ENCODE assay signal across 11 mouse cellular contexts in genomic region chr2:109848715-109849114, GRCm38 (mm10). TPM values are rescaled to one million over a fixed set of nuclear protein-coding genes. Genes with fewer than 3 reads are reported as not detected.
DNase-seq lines count a peak whose midpoint lies in the region; ATAC-seq and TF ChIP-seq lines count a peak whose summit lies in the region.
"Had no signal": no experiment of that assay in that cellular context is flagged by ENCODE, and none has a peak within 500 bp of the region (broad histone marks: within the 10 kb centered on the region; RNA-seq: fewer than 3 reads in every experiment).

No protein-coding gene starts in this region.

- no peaks in the 10 kb centered on the region for H3K27me3 ChIP-seq in forebrain, embryonic 12.5 days
- no peaks in the 10 kb centered on the region for H3K27me3 ChIP-seq in forebrain, embryonic 10.5 days (ENCODE audit: poor library complexity, severe bottlenecking)
- H3K27me3 ChIP-seq in embryonic facial prominence, embryonic 11.5 days (ENCODE audit: control insufficient read depth, insufficient read depth, low read length) = no peaks in the 10 kb centered on the region
- no peaks in the 10 kb centered on the region for H3K27me3 ChIP-seq in hindbrain, postnatal 0 days (ENCODE audit: insufficient read depth, low read length)
- no peaks in the 10 kb centered on the region for H3K27me3 ChIP-seq in neural tube, embryonic 12.5 days (replicated peaks)
- H3K27me3 ChIP-seq: heart, embryonic 12.5 days had no signal

- ATAC-seq in forebrain, embryonic 12.5 days (ENCODE audit: low FRiP score) = peak; percentile 82
- peak; percentile 86; the same call in 1 of the 2 replicates for ATAC-seq in embryonic facial prominence, embryonic 11.5 days (replicated peaks; ENCODE audit: insufficient number of reproducible peaks, low FRiP score, low TSS enrichment, low read depth)
- peak; percentile 55; the same call in 1 of the 2 replicates for ATAC-seq in hindbrain, postnatal 0 days
- ATAC-seq in neural tube, embryonic 12.5 days (ENCODE audit: low FRiP score, low read depth) = peak; percentile 92

- no peaks in the 10 kb centered on the region for H3K36me3 ChIP-seq in forebrain, embryonic 12.5 days (replicated peaks)
- H3K36me3 ChIP-seq in forebrain, embryonic 10.5 days (replicated peaks) = no peaks in the 10 kb centered on the region
- no peaks in the 10 kb centered on the region for H3K36me3 ChIP-seq in embryonic facial prominence, embryonic 11.5 days (replicated peaks; ENCODE audit: control insufficient read depth, insufficient read depth, low read depth, low read length)
- no peaks in the 10 kb centered on the region for H3K36me3 ChIP-seq in hindbrain, postnatal 0 days (ENCODE audit: insufficient read depth, low read length)
- no peaks in the 10 kb centered on the region for H3K36me3 ChIP-seq in neural tube, embryonic 12.5 days
- H3K36me3 ChIP-seq: heart, embryonic 12.5 days had no signal

- intact Hi-C loops in gastrocnemius, postnatal 14 days (cut with DNase I; ENCODE audit: low total_unique reads) = no loop called here
- intact Hi-C loops in left cerebral cortex, postnatal 14 days (cut with DNase I) = no loop called here

- no peak for TF ChIP-seq CTCF in hindbrain, postnatal 0 days (IDR thresholded peaks at IDR 0.05; ENCODE audit: low read depth)

- DNase-seq in forebrain, embryonic 10.5 days (ENCODE audit: extremely low spot score, low spot score) = no peak
- peak; percentile 46 for DNase-seq in embryonic facial prominence, embryonic 11.5 days (ENCODE audit: low spot score)
- DNase-seq in hindbrain, postnatal 0 days (ENCODE audit: low spot score) = peak; percentile 18
- no peak for DNase-seq in gastrocnemius, postnatal 14 days
- no peak for DNase-seq in left cerebral cortex, adult 18-20 months (ENCODE audit: low spot score in 2 of 2)
- DNase-seq in left cerebral cortex, postnatal 14 days (ENCODE audit: low spot score in 2 of 2) = no peak
- DNase-seq: kidney, adult 2 months had no signal

- no peak overlapping the region for H3K27ac ChIP-seq in forebrain, embryonic 12.5 days
- no peak overlapping the region for H3K27ac ChIP-seq in forebrain, embryonic 10.5 days
- no peak overlapping the region for H3K27ac ChIP-seq in embryonic facial prominence, embryonic 11.5 days (replicated peaks; ENCODE audit: low read depth, low read length)
- H3K27ac ChIP-seq in hindbrain, postnatal 0 days = no peak overlapping the region
- H3K27ac ChIP-seq in neural tube, embryonic 12.5 days = no peak overlapping the region
- H3K27ac ChIP-seq: macrophage had no signal

- no peaks in the 10 kb centered on the region for H3K9me3 ChIP-seq in forebrain, embryonic 12.5 days
- no peaks in the 10 kb centered on the region for H3K9me3 ChIP-seq in forebrain, embryonic 10.5 days
- no peaks in the 10 kb centered on the region for H3K9me3 ChIP-seq in embryonic facial prominence, embryonic 11.5 days (replicated peaks; ENCODE audit: control insufficient read depth, low read length)
- H3K9me3 ChIP-seq in hindbrain, postnatal 0 days (ENCODE audit: low read length) = no peaks in the 10 kb centered on the region
- H3K9me3 ChIP-seq in neural tube, embryonic 12.5 days = no peaks in the 10 kb centered on the region
- H3K9me3 ChIP-seq: heart, embryonic 12.5 days had no signal

- peak overlapping the region; percentile 4 for H3K4me2 ChIP-seq in forebrain, embryonic 12.5 days
- no peak overlapping the region; the same call in 1 of the 2 replicates for H3K4me2 ChIP-seq in embryonic facial prominence, embryonic 11.5 days (ENCODE audit: low read depth, low read length)
- peak overlapping the region; percentile 25; the same call in 1 of the 2 replicates for H3K4me2 ChIP-seq in hindbrain, postnatal 0 days (ENCODE audit: low read depth, low read length)
- peak overlapping the region; percentile 32 for H3K4me2 ChIP-seq in neural tube, embryonic 12.5 days (replicated peaks)
- H3K4me2 ChIP-seq: heart, embryonic 12.5 days had no signal

- H3K9ac ChIP-seq in forebrain, embryonic 12.5 days = no peak overlapping the region
- H3K9ac ChIP-seq in embryonic facial prominence, embryonic 11.5 days (replicated peaks; ENCODE audit: low read length) = no peak overlapping the region
- H3K9ac ChIP-seq in hindbrain, postnatal 0 days (replicated peaks; ENCODE audit: low read length) = no peak overlapping the region
- H3K9ac ChIP-seq in neural tube, embryonic 12.5 days = no peak overlapping the region
- H3K9ac ChIP-seq: heart, embryonic 12.5 days had no signal

- peaks cover 7% of the 10 kb centered on the region for H3K4me1 ChIP-seq in forebrain, embryonic 12.5 days
- peaks cover 11% of the 10 kb centered on the region for H3K4me1 ChIP-seq in forebrain, embryonic 10.5 days
- no peaks in the 10 kb centered on the region for H3K4me1 ChIP-seq in embryonic facial prominence, embryonic 11.5 days (ENCODE audit: control insufficient read depth, insufficient read depth, low read length)
- H3K4me1 ChIP-seq in hindbrain, postnatal 0 days (ENCODE audit: insufficient read depth, low read length) = no peaks in the 10 kb centered on the region
- H3K4me1 ChIP-seq in neural tube, embryonic 12.5 days = peaks cover 9% of the 10 kb centered on the region; the same call in 1 of the 2 replicates
- H3K4me1 ChIP-seq: heart, embryonic 12.5 days had no signal

- no peak overlapping the region for H3K4me3 ChIP-seq in forebrain, embryonic 12.5 days (replicated peaks)
- H3K4me3 ChIP-seq in forebrain, embryonic 10.5 days = no peak overlapping the region
- no peak overlapping the region for H3K4me3 ChIP-seq in embryonic facial prominence, embryonic 11.5 days (ENCODE audit: low read depth, low read length)
- no peak overlapping the region for H3K4me3 ChIP-seq in hindbrain, postnatal 0 days (ENCODE audit: low read length)
- no peak overlapping the region for H3K4me3 ChIP-seq in neural tube, embryonic 12.5 days
- H3K4me3 ChIP-seq: heart, embryonic 12.5 days had no signal

- 11% methylated on average over 8 of the region's 8 CpGs for WGBS in forebrain, embryonic 12.5 days
- WGBS in forebrain, embryonic 10.5 days = 17% methylated on average over 8 of the region's 8 CpGs
- 19% methylated on average over 8 of the region's 8 CpGs for WGBS in embryonic facial prominence, embryonic 11.5 days
- WGBS in hindbrain, postnatal 0 days = 17% methylated on average over 8 of the region's 8 CpGs
- 17% methylated on average over 8 of the region's 8 CpGs for WGBS in neural tube, embryonic 12.5 days

RNA-seq across cellular contexts. Expression of gene Lin7c, which starts 41.9 kb away (rescaled TPM):
- 152 and 163 TPM in 2 replicates for polyA plus RNA-seq in forebrain, embryonic 12.5 days (2016; fragmentation: Nextera tagmentation; extraction: Ambion mirVana)
- polyA plus RNA-seq in forebrain, embryonic 10.5 days (2016; fragmentation: Nextera tagmentation; extraction: Ambion mirVana) = 90.6 and 93.6 TPM in 2 replicates
- 93.6 and 94.3 TPM in 2 replicates for polyA plus RNA-seq in embryonic facial prominence, embryonic 11.5 days (2014; fragmentation: Nextera tagmentation; extraction: Ambion mirVana)
- total RNA-seq in hindbrain, postnatal 0 days (2014; rRNA removed) = 147 and 171 TPM in 2 replicates
- 153 and 158 TPM in 2 replicates for polyA plus RNA-seq in hindbrain, postnatal 0 days (2015; fragmentation: Nextera tagmentation; extraction: Ambion mirVana)
- polyA plus RNA-seq in neural tube, embryonic 12.5 days (2016; fragmentation: Nextera tagmentation; extraction: Ambion mirVana) = 155 and 163 TPM in 2 replicates
- total RNA-seq in gastrocnemius, postnatal 14 days (2021) = 10 to 100 TPM; 21.3 to 22.7 TPM
- total RNA-seq in left cerebral cortex, adult 18-20 months (2021) = 10 to 100 TPM; 75.0 to 78.3 TPM
- 10 to 100 TPM; 82.2 to 83.1 TPM for total RNA-seq in left cerebral cortex, postnatal 14 days (2021)

Comparison
In these comparisons a context has a peak if more than half of its experiments do, and no peak if none do; other contexts are left out.
1. DNase-seq: peak in embryonic facial prominence, embryonic 11.5 days (single experiment) and hindbrain, postnatal 0 days (single experiment); none in forebrain, embryonic 10.5 days (single experiment), gastrocnemius, postnatal 14 days (single experiment), left cerebral cortex, adult 18-20 months (0 of 2) and left cerebral cortex, postnatal 14 days (0 of 2).
2. Peak in every context shown above with its lines, with median percentiles within 50 percentile points of each other: ATAC-seq.